Mouse (Mus musculus): ENCODE results near the gene Plxnd1. TPM values are rescaled to one million over a fixed set of nuclear protein-coding genes. Genes with fewer than 3 reads are reported as not detected.

Plxnd1 gene
- polyA plus RNA-seq, 1 experiment from 2014 or later, result 9.7 TPM

DNA sequence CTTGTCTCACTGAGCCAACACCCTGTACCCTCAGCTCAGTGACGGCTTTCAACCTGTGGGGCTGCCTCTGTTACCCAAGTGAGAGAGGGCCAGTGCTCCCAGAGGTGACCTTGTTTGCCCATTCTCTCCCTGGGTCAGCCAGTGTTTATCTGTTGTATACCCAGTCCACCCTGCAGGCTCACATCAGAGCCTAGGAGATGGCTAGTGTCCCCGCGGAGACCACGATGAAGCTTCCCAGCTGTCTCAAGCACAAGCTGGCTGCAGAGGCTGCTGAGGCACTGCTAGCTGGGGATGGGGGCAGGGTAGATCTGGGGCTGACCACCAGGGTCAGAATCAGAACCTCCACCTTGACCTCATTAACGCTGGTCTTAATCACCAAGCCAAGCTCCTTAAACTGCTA, 64.8 kb downstream of the Plxnd1 start:
- Histone ChIP-seq H3K9me3 (replicated peaks; ENCODE audit: control insufficient read depth, low read length) (no peaks in the 10 kb centered on the region), H3K4me2 (ENCODE audit: low read depth, low read length) (no peak overlapping the region), H3K9ac (ENCODE audit: low read depth, low read length) (no peak overlapping the region), H3K36me3 (ENCODE audit: control insufficient read depth, insufficient read depth) (no peaks in the 10 kb centered on the region), H3K27me3 (ENCODE audit: control insufficient read depth, insufficient read depth, low read depth, low read length) (no peaks in the 10 kb centered on the region), H3K4me1 (ENCODE audit: control insufficient read depth, low read depth, low read length) (no peaks in the 10 kb centered on the region), H3K27ac (ENCODE audit: low read length) (no peak overlapping the region), H3K4me3 (ENCODE audit: low read depth, low read length) (no peak overlapping the region)
- 56% methylated on average over 5 of the region's 5 CpGs for WGBS (ENCODE audit: insufficient replicate concordance)
- ATAC-seq (ENCODE audit: low read depth), result no peak

DNA sequence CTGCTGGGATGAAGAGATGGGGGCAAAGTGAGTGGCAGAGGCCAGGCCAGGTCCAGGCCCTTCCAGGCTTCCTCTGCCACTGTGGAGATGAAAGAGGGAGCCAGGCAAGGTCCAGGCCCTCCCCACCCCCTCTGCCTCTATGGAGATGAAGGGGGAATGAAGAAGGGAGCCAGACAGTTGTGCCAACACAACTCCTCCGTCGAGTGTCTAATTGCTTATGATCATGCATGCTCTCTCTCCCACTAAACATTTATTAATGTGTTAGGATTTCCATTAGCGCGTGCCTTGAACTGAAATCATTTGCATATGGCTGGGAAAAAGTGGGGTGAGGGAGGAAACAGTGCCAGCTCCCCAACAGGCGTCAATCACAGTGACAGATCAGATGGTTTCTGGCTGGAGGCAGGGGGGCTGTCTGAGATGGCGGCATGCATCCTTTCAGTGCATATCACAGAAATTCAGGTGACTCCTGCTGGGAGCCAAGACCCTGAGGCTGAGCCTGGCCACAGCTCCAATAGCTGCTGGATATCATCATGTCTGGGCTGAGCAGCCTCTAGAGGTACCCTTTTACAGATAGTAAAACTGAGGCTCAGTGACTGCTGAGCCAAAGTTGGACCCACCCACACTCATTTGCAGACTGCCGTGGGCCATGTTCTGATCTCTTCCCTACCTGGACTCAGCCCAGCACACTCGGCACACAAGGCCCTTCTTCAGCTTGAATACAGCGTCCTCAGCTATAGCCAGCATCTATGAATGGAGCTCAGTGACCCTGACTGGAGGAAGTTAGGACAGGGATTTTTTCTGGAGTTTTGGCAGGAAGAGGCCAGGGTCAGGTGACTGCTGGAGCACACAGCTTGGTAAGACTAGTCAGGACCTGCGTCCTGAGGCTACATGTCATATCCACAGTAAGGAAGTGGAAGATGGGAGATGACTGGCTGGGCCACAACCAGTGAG, 67.2 kb downstream of the Plxnd1 start:
- Histone ChIP-seq H3K9me3 (replicated peaks; ENCODE audit: control insufficient read depth, low read length) (no peaks in the 10 kb centered on the region), H3K9ac (ENCODE audit: low read depth, low read length) (no peak overlapping the region), H3K27ac (ENCODE audit: low read length) (no peak overlapping the region), H3K27me3 (ENCODE audit: control insufficient read depth, insufficient read depth, low read depth, low read length) (no peaks in the 10 kb centered on the region), H3K4me2 (ENCODE audit: low read depth, low read length) (no peak overlapping the region), H3K4me1 (ENCODE audit: control insufficient read depth, low read depth, low read length) (no peaks in the 10 kb centered on the region), H3K4me3 (ENCODE audit: low read depth, low read length) (no peak overlapping the region), H3K36me3 (ENCODE audit: control insufficient read depth, insufficient read depth) (no peaks in the 10 kb centered on the region)
- ATAC-seq (ENCODE audit: low read depth), result no peak
- 64% methylated on average over 10 of the region's 10 CpGs for WGBS (ENCODE audit: insufficient replicate concordance)

DNA sequence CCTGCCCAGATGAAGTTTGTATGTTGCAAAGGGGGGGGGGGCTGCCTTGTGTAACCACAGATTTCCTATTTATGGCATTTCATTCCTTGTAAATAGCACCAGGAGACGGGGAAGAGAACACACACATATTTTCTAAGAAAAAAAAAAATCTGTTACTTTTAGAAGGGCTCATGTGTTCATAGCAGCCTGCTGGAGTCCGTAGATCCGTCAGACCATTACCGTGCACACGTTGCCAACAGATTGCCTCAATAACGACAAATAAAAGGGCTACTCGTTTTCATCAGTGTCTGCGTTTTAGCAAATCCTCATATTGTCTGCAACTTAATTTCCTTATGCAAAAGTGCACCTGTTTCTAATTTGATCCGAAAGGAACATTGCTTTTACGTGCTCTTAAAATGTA, 68.4 kb downstream of the Plxnd1 start:
- Histone ChIP-seq H3K4me1 (ENCODE audit: control insufficient read depth, low read depth, low read length) (no peaks in the 10 kb centered on the region), H3K27me3 (ENCODE audit: control insufficient read depth, insufficient read depth, low read depth, low read length) (no peaks in the 10 kb centered on the region), H3K27ac (ENCODE audit: low read length) (no peak overlapping the region), H3K9ac (ENCODE audit: low read depth, low read length) (no peak overlapping the region), H3K36me3 (ENCODE audit: control insufficient read depth, insufficient read depth) (no peaks in the 10 kb centered on the region), H3K9me3 (replicated peaks; ENCODE audit: control insufficient read depth, low read length) (no peaks in the 10 kb centered on the region), H3K4me3 (ENCODE audit: low read depth, low read length) (no peak overlapping the region), H3K4me2 (ENCODE audit: low read depth, low read length) (no peak overlapping the region)
- no peak for ATAC-seq (ENCODE audit: low read depth)
- 75% methylated on average over 10 of the region's 10 CpGs for WGBS (ENCODE audit: insufficient replicate concordance)

DNA sequence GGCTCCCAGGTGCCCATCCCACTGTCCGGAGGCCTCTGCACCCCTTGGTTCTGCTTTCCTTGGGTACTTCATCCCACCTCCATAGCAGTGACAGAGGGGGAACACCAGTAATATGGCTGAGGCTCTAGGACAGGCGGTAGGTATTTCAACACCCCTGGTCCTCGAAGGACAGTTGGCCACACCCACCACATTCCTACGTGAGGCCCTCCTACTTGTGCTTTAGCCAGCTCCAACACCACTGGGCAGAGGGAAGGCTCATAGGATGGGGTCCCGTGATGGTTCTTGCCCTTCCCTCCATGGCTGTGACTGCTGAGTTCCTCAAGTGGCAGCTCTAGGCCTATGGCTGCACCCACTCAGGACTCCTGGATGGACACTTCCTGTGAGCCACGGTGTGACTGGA, 70.0 kb downstream of the Plxnd1 start:
- Histone ChIP-seq H3K4me2 (ENCODE audit: low read depth, low read length) (no peak overlapping the region), H3K9ac (ENCODE audit: low read depth, low read length) (no peak overlapping the region), H3K4me3 (ENCODE audit: low read depth, low read length) (no peak overlapping the region), H3K27ac (ENCODE audit: low read length) (no peak overlapping the region), H3K9me3 (replicated peaks; ENCODE audit: control insufficient read depth, low read length) (no peaks in the 10 kb centered on the region), H3K27me3 (ENCODE audit: control insufficient read depth, insufficient read depth, low read depth, low read length) (no peaks in the 10 kb centered on the region), H3K4me1 (ENCODE audit: control insufficient read depth, low read depth, low read length) (no peaks in the 10 kb centered on the region), H3K36me3 (ENCODE audit: control insufficient read depth, insufficient read depth) (no peaks in the 10 kb centered on the region)
- 0 out of 2 replicates have a peak, but pooled peaks have one; percentile 24 for ATAC-seq (ENCODE audit: low read depth)
- WGBS (ENCODE audit: insufficient replicate concordance), result 49% methylated on average over 6 of the region's 6 CpGs

DNA sequence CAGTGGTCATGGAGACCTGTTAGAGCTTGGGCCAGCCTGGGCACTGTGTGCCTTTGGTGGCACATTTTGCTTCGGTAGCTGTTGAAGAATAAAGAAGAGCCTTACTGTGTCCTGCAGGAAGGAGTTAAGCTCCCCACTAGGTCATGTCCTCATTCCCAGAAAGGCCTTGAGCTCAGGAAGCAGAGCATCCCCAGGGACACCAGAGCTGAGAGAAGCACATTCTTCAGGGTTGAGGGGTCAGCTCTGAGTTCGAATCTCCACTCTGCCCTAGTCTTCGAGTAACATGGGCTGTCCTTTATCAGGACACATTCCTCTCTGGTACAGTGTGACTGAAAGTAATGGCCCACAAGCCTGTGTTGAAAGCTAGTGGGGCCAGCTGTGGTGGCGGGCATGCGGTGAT, 74.9 kb downstream of the Plxnd1 start:
- H3K4me3 ChIP-seq (ENCODE audit: low read depth, low read length), result no peak overlapping the region
- no peak for ATAC-seq (ENCODE audit: low read depth)
- H3K9ac ChIP-seq (ENCODE audit: low read depth, low read length), result no peak overlapping the region
- no peaks in the 10 kb centered on the region for H3K36me3 ChIP-seq (ENCODE audit: control insufficient read depth, insufficient read depth)
- H3K27ac ChIP-seq (ENCODE audit: low read length), result no peak overlapping the region
- no peaks in the 10 kb centered on the region for H3K9me3 ChIP-seq (replicated peaks; ENCODE audit: control insufficient read depth, low read length)
- WGBS (ENCODE audit: insufficient replicate concordance), result 72% methylated on average over 5 of the region's 5 CpGs
- no peaks in the 10 kb centered on the region; the same call in 1 of the 2 replicates for H3K4me1 ChIP-seq (ENCODE audit: control insufficient read depth, low read depth, low read length)
- H3K27me3 ChIP-seq (ENCODE audit: control insufficient read depth, insufficient read depth, low read depth, low read length), result no peaks in the 10 kb centered on the region
- H3K4me2 ChIP-seq (ENCODE audit: low read depth, low read length), result no peak overlapping the region

DNA sequence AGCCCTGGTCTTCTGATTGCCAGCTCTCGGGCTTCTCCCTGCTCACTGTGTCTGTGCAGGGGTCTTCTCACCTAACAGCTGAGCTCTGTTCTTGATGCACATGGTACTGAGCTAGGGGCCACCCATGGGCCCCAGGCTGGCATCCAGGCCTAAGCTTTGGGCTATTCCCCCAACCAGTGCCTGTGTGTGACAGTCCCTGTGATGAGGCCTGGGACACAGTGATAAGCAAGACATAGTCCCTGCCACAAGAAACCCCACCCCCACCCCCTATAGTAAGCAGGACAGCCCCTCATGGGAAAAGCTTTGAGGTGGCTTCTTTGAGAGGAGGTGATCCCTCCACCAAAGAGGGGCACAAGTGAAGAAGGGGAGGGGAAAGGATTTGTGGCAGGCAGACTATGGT, 76.2 kb downstream of the Plxnd1 start:
- Histone ChIP-seq H3K27ac (ENCODE audit: low read length) (no peak overlapping the region), H3K4me2 (ENCODE audit: low read depth, low read length) (no peak overlapping the region), H3K36me3 (ENCODE audit: control insufficient read depth, insufficient read depth) (no peaks in the 10 kb centered on the region), H3K4me3 (ENCODE audit: low read depth, low read length) (no peak overlapping the region), H3K9me3 (replicated peaks; ENCODE audit: control insufficient read depth, low read length) (no peaks in the 10 kb centered on the region), H3K4me1 (ENCODE audit: control insufficient read depth, low read depth, low read length) (no peaks in the 10 kb centered on the region; the same call in 1 of the 2 replicates), H3K27me3 (ENCODE audit: control insufficient read depth, insufficient read depth, low read depth, low read length) (no peaks in the 10 kb centered on the region), H3K9ac (ENCODE audit: low read depth, low read length) (no peak overlapping the region)
- ATAC-seq (ENCODE audit: low read depth), result no peak
- 48% methylated on average over 1 of the region's 1 CpGs for WGBS (ENCODE audit: insufficient replicate concordance)

DNA sequence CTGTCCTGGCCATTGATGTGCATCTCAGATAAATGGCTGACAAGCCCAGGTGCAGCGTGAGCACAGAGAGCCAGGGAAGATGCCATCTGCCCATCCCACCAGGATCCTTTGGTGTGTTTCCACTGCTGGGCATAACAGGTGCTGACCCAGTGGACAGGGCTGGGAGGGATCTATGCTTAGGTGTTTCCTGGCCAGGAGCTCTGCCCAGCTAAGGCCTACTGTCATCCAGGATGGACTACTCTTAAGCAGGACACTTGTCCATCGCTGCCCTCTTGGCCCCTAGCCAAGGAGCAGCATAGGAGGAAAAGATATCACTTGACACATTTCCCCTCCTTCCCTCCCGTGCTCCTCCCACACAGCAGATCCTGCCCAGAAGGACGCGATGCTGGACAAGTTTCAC, 78.2 kb downstream of the Plxnd1 start:
- WGBS (ENCODE audit: insufficient replicate concordance), result 74% methylated on average over 5 of the region's 5 CpGs
- no peaks in the 10 kb centered on the region for H3K36me3 ChIP-seq (ENCODE audit: control insufficient read depth, insufficient read depth)
- no peak for ATAC-seq (ENCODE audit: low read depth)

DNA sequence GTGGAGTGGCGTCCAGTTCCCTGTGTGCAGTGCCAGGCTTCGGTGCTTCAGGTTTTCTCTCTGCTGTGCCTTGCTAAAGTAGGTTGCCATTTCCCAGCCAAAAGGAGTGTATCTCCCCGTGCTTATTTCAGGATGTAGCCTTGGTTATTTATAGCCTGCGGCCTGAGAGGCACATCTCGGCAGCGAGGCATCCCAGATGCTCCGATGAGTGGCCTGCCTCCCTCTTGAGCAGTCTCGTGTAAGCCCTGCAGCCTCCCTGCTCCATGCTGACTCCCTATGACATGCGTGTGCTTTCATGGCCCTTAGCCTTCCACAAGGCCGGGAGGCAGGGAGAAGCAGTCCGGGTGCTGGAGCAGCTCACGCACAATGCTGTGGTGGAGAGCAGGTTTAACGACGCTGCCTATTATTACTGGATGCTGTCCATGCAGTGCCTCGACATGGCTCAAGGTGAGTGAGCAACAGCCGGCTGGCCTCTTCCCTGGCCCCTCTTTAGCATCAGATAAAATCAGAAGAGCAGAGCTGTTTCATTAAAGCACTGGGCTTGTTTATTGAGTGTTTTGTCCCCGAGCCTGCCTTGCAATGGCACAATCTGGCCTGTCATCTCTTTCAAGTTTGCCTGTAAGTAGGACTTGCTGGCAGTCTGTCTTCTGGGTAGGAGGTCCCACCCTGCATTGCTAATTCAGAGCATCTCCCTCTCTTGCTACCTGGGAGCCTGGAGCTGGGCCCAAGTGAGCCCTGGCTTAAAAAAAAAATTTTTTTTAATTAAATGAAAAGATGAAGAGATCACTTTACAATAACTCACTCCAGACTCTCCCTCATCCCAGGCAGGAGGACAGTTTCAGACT, 79.0 kb downstream of the Plxnd1 start:
- no peaks in the 10 kb centered on the region; the same call in 1 of the 2 replicates for H3K4me1 ChIP-seq (ENCODE audit: control insufficient read depth, low read depth, low read length)
- no peak overlapping the region for H3K27ac ChIP-seq (ENCODE audit: low read length)
- H3K4me2 ChIP-seq (ENCODE audit: low read depth, low read length), result no peak overlapping the region
- H3K36me3 ChIP-seq (ENCODE audit: control insufficient read depth, insufficient read depth), result no peaks in the 10 kb centered on the region
- H3K27me3 ChIP-seq (ENCODE audit: control insufficient read depth, insufficient read depth, low read depth, low read length), result no peaks in the 10 kb centered on the region
- H3K9me3 ChIP-seq (replicated peaks; ENCODE audit: control insufficient read depth, low read length), result no peaks in the 10 kb centered on the region
- WGBS (ENCODE audit: insufficient replicate concordance), result 51% methylated on average over 17 of the region's 17 CpGs
- no peak overlapping the region for H3K4me3 ChIP-seq (ENCODE audit: low read depth, low read length)
- H3K9ac ChIP-seq (ENCODE audit: low read depth, low read length), result no peak overlapping the region
- ATAC-seq (ENCODE audit: low read depth), result no peak

More for the DNA sequence above, 78.2 kb downstream of the Plxnd1 start:
- Histone ChIP-seq H3K4me1 (ENCODE audit: control insufficient read depth, low read depth, low read length) (no peaks in the 10 kb centered on the region; the same call in 1 of the 2 replicates), H3K4me3 (ENCODE audit: low read depth, low read length) (no peak overlapping the region), H3K9ac (ENCODE audit: low read depth, low read length) (no peak overlapping the region), H3K4me2 (ENCODE audit: low read depth, low read length) (no peak overlapping the region), H3K27me3 (ENCODE audit: control insufficient read depth, insufficient read depth, low read depth, low read length) (no peaks in the 10 kb centered on the region), H3K9me3 (replicated peaks; ENCODE audit: control insufficient read depth, low read length) (no peaks in the 10 kb centered on the region), H3K27ac (ENCODE audit: low read length) (no peak overlapping the region)

Measured in liver, embryonic 16.5 days (tissue).